Mouse (Mus musculus): Measurements from ENCODE around the gene Prdm5.

GRCm38 (mm10) chr6:65932776-65933175 lies 154.0 kb downstream of the Prdm5 start:
- TF ChIP-seq CTCF (conservative IDR thresholded peaks at IDR 0.05; ENCODE audit: low read length) (no peak), NANOG (IDR thresholded peaks at IDR 0.05; ENCODE audit: borderline replicate concordance, low read length) (no peak)
